Mouse (Mus musculus) left cerebral cortex, postnatal 10 days (tissue): ENCODE data around the gene Cacng1. TPM values are rescaled to one million over a fixed set of nuclear protein-coding genes. Genes with fewer than 3 reads are reported as not detected.

ENCODE experiments used
- DNase-seq, 2 experiments: peaks; one replicate each; pipeline ENCODE4 v3.0.0; 2021 to 2022; ENCODE audit warnings: low spot score in 2 of 2, mixed read lengths in 1 of 2; ENCODE audit errors: extremely low spot score in 1 of 2
- intact Hi-C: fragments of 180-260 bp; cut with DNase I; formaldehyde crosslinking; loops from one replicate; pipeline ENCODE4 v1.15.1; 2025
- total RNA-seq, 2 experiments: library from RNA; stranded (reverse); gene quantifications; 2 replicates each; pipeline ENCODE4 v1.2.3; 2021

The Cacng1 gene
- total RNA-seq, 2 experiments from 2014 or later: 0.36 to 0.47 TPM

DNA sequence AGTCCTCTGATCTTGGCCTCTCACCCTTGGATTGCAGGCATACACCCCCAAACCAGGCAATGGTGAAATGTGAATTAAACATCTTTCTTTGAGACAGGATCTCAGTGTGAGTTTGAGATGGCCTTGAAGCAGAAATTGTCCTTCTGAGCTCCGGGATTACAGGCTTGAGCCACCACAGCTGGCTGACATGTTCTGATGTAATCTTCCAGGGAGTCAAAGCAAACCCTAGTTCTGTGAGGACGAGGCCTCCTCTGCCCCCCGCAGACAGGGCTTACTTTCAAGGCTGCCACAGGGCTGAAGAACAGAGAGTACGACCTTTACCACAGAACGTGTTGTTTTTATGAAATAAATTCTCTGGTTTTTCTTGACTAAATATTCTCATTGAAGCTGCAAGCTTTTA is 42.3 kb downstream of the Cacng1 start:
- intact Hi-C loops: no loop called here
- no peak for DNase-seq

DNA sequence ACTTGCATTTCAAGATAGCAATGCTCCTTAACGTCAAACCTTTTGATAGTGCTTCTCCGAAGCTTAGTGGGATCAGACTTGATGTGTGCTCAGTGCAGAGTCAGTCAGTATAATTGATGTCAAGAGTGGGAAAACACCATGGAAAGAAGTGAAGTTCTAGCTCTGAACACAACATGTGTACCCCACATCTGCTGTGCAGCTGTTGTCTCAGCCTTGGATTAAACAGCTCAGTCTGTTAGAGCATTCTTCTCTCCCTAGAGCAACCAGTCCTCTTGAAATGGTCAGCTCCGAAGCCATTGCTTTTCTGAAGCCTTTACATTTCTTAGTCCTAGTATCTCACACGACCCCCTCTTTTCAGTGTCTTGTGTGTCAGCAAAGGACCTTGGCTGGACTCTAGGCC is 47.3 kb downstream of the Cacng1 start:
- DNase-seq: no peak
- intact Hi-C loops: no loop called here

DNA sequence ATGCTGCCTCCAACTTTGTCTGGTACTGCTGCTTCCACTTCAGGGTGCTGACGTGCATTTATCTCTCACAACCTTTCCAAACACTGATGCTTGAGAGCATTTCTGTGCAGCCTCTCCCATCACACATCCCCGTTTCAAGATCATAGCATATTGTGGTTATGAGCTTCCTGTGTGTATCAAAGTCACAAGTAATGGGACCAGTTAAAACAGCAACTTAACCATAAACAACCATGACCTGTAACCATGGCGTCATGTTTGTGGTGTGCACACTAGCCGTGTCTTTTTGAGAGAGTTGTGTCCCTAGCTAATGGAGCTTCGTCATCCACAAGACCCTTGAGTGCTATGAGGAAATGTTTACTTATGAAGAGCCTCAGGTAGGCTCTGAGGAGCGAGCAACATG is 48.1 kb downstream of the Cacng1 start:
- intact Hi-C loops: no loop called here

DNA sequence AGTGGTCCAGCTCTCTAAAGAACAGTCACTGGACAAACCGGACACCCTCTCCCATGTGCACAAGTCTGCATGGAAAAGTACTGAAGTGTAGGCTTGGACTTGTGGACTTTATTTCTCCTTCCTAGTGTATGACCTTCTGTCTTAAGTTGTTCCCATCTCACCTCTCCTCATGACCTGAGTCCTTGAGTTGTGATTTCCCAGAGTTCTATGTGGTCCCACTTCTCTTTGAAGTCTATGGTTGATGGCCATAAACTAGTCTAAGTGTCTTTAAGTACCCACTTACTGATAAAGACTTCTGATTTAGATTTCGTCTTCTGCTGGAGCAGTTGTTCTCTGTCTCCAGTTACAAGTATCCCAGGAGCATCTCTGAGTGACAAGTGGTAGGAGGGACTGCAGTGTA is 48.8 kb downstream of the Cacng1 start:
- intact Hi-C loops: no loop called here
- DNase-seq: no peak

More for the DNA sequence above, 48.1 kb downstream of the Cacng1 start:
- no peak for DNase-seq

DNA sequence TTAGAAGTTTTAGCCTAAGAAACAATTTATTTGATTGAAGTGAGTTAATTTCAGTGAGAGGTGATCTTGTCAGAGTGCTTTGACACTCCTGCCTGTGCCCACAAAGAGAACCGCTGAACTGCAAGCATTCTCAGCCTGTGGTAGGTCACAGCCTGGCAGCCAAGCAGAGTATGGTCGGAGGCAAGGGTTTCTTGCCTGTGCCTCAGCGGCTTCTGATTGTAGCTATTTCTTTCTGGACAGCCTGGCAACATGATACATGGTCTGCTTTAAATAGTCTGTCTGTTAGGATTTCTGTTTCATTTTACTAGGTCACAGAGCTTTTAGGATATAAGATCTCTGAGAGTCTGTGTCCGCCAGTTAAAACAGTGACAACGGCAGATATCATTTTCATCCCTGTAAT is 53.7 kb downstream of the Cacng1 start:
- no peak for DNase-seq
- intact Hi-C loops: no loop called here

DNA sequence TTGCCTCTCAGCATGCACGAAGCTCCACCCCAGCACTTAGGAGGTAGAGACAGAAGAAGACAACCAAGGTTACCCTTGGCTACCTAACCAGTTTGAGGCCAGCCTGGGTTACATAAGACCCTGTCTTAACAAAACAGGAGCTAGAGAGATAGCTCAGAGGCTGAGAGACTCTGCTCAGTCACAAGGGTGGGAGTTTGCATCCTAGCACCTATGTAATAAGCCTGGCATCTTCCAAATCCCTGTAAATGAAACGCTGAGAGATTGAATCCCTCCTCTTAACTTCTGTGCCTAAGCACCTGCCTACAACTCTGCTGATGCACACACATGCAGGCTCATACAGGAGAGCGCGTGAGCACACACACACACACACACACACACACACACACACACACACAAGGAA is 55.9 kb downstream of the Cacng1 start:
- DNase-seq: no peak
- intact Hi-C loops: no loop called here

DNA sequence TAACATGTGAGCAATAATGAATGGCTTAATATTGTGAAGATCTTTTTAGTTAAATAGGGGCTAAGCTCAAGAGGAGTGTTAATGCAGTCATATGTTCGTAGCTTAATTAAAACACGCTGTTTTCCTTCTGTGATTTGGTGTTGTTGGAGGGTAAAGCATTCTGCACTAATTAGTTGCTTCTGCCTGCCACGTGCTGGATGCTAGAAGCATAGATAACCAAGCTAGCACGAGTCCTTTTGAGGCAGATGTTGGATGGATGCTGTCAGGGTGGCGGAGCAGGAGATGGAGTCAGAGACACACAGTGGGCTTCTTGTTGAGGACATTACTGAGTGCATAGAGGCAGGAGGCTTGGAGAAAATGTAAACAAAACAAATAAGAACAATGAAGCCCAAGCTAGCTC is 59.2 kb downstream of the Cacng1 start:
- intact Hi-C loops: no loop called here

DNA sequence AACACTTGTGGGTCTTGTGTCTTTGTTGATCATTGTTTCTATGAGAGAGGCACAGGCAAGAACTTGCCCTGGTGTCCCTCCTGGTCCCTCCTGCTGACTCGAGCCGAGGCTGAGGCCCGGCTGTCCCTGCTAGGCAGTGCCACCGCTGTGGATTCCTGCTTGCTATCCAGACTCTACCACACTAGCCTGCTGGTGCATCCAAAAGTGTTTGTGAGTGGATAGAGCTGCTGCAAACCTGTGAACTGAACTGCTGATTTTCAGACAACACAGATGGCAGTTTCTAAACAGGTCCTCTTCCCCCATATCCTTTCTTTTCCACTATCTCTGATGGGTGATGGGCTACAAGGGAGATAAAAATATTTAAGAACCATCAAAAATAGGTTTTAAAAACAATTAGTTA is 60.8 kb downstream of the Cacng1 start:
- intact Hi-C loops: no loop called here
- DNase-seq: no peak

More for the DNA sequence above, 59.2 kb downstream of the Cacng1 start:
- no peak for DNase-seq

Other genes with a start within 250 kb of the Cacng1 start
- gene Pitpnc1, start 245.8 kb downstream of the Cacng1 start, total RNA-seq: 10 to 100 TPM; 76.1 to 83.2 TPM
- gene Psmd12, start 237.0 kb downstream of the Cacng1 start, total RNA-seq: 10 to 100 TPM; 78.1 to 82.1 TPM
- 10 to 100 TPM; 34.8 to 34.9 TPM for gene Helz, start 168.6 kb downstream of the Cacng1 start, total RNA-seq
- 100 to 1,000 TPM in 1 of 2 experiments, 10 to 100 TPM in 1; 92.6 to 105 TPM for gene Cacng4, start 78.0 kb upstream of the Cacng1 start, total RNA-seq
- 10 to 100 TPM; 22.5 to 22.8 TPM for gene Cacng5, start 198.5 kb upstream of the Cacng1 start, total RNA-seq